Mouse (Mus musculus): Measurements from ENCODE around the gene Lyz2. TPM values are rescaled to one million over a fixed set of nuclear protein-coding genes. Genes with fewer than 3 reads are reported as not detected.
"Not testable (repeated sequence)": the region's sequence is repeated elsewhere in the genome, so short reads cannot be mapped to it uniquely, and the experiment has no call there.

Lyz2 gene
- polyA plus RNA-seq, 1 experiment from 2014 or later: 36.2 TPM

- H3K27ac ChIP-seq: no peak overlapping the region
- no peaks in the 10 kb centered on the region for H3K36me3 ChIP-seq
- 76% methylated on average over 6 of the region's 6 CpGs for WGBS
- no peak overlapping the region for H3K9ac ChIP-seq
- H3K9me3 ChIP-seq: no peaks in the 10 kb centered on the region
- no peak for ATAC-seq (ENCODE audit: insufficient number of reproducible peaks, insufficient read depth, low FRiP score, low TSS enrichment, low read depth)
- H3K4me2 ChIP-seq: no peak overlapping the region
- H3K27me3 ChIP-seq: no peaks in the 10 kb centered on the region
- H3K4me3 ChIP-seq: no peak overlapping the region
- no peaks in the 10 kb centered on the region for H3K4me1 ChIP-seq
Measured at GRCm38 (mm10) chr10:117298336-117298735, 16.2 kb upstream of the Lyz2 start.

DNA sequence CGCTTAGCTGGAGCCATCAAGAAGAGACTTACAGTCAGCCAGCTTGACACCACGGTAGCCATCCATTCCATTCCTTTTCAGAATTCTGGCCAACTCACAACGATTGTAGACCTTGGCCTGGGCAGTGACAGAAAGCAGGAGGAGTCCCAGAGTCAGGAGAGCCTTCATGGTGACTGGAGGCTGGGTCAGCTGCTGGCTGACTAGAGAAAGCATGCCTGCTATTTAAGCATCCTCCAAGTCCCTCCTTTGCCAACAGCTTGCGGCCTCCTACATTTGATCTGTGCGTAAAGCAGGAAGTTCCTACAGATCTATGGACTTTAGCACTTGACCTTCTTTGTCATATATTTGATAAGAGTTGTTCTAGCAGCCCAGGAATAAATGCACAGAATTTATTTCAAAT, 10.6 kb upstream of the Lyz2 start, which contains the start of gene Lyz1:
Gene Lyz1, minus strand, starts transcription at position 198 of the 400 bp plus-strand sequence.
- Histone ChIP-seq H3K27ac (no peak within 1 kb of the TSS), H3K9ac (no peak within 1 kb of the TSS), H3K4me1 (no peaks in the 10 kb centered on the region), H3K4me2 (no peak within 1 kb of the TSS), H3K36me3 (no peaks in the 10 kb centered on the region), H3K27me3 (no peaks in the 10 kb centered on the region), H3K9me3 (no peaks in the 10 kb centered on the region), H3K4me3 (no peak within 1 kb of the TSS)
- ATAC-seq (ENCODE audit: insufficient number of reproducible peaks, insufficient read depth, low FRiP score, low TSS enrichment, low read depth): no peak
- 80% methylated on average over 5 of the region's 5 CpGs for WGBS

DNA sequence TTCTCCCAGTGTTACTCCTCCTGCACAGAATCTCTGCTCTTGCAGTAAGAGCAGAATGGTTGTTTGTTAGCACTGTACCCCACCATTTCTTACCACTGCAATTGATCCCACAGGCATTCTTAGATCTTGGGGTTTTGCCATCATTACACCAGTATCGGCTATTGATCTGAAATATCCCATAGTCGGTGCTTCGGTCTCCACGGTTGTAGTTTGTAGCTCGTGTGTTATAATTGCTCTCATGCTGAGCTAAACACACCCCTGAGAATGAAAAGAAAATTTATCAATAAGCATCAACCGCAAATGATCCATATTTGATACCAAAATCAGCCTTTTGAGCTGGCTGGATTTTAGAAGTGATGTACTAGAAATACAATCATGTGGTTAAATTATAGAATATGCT, 8.8 kb upstream of the Lyz2 start:
- not testable (repeated sequence) for H3K4me2 ChIP-seq; H3K27ac ChIP-seq; H3K9me3 ChIP-seq; H3K4me1 ChIP-seq; H3K4me3 ChIP-seq; H3K36me3 ChIP-seq; H3K27me3 ChIP-seq; H3K9ac ChIP-seq; ATAC-seq (ENCODE audit: insufficient number of reproducible peaks, insufficient read depth, low FRiP score, low TSS enrichment, low read depth)
- 88% methylated on average over 6 of the region's 6 CpGs for WGBS

GRCm38 (mm10) chr10:117290046-117290870, 8.1 kb upstream of the Lyz2 start:
- Histone ChIP-seq H3K27ac (no peak overlapping the region), H3K4me3 (no peak overlapping the region), H3K4me2 (no peak overlapping the region), H3K27me3 (no peaks in the 10 kb centered on the region), H3K4me1 (no peaks in the 10 kb centered on the region), H3K9ac (no peak overlapping the region), H3K9me3 (no peaks in the 10 kb centered on the region), H3K36me3 (no peaks in the 10 kb centered on the region)
- WGBS: 44% methylated on average over 6 of the region's 6 CpGs
- no peak for ATAC-seq (ENCODE audit: insufficient number of reproducible peaks, insufficient read depth, low FRiP score, low TSS enrichment, low read depth)

- H3K27ac ChIP-seq; H3K4me2 ChIP-seq; H3K4me3 ChIP-seq; H3K9ac ChIP-seq; ATAC-seq (ENCODE audit: insufficient number of reproducible peaks, insufficient read depth, low FRiP score, low TSS enrichment, low read depth); H3K4me1 ChIP-seq; H3K36me3 ChIP-seq; H3K9me3 ChIP-seq; H3K27me3 ChIP-seq: not testable (repeated sequence)
- WGBS: 89% methylated on average over 5 of the region's 5 CpGs
Measured at GRCm38 (mm10) chr10:117289034-117289505, 6.9 kb upstream of the Lyz2 start.

- H3K9ac ChIP-seq: no peak overlapping the region
- no peaks in the 10 kb centered on the region for H3K36me3 ChIP-seq
- no peak overlapping the region for H3K4me2 ChIP-seq
- H3K27ac ChIP-seq: no peak overlapping the region
- ATAC-seq (ENCODE audit: insufficient number of reproducible peaks, insufficient read depth, low FRiP score, low TSS enrichment, low read depth): no peak
- H3K27me3 ChIP-seq: no peaks in the 10 kb centered on the region
- no peak overlapping the region for H3K4me3 ChIP-seq
- WGBS: 93% methylated on average over 9 of the region's 9 CpGs
- H3K9me3 ChIP-seq: no peaks in the 10 kb centered on the region
- H3K4me1 ChIP-seq: no peaks in the 10 kb centered on the region
Measured at GRCm38 (mm10) chr10:117288197-117289033, 6.3 kb upstream of the Lyz2 start.

DNA sequence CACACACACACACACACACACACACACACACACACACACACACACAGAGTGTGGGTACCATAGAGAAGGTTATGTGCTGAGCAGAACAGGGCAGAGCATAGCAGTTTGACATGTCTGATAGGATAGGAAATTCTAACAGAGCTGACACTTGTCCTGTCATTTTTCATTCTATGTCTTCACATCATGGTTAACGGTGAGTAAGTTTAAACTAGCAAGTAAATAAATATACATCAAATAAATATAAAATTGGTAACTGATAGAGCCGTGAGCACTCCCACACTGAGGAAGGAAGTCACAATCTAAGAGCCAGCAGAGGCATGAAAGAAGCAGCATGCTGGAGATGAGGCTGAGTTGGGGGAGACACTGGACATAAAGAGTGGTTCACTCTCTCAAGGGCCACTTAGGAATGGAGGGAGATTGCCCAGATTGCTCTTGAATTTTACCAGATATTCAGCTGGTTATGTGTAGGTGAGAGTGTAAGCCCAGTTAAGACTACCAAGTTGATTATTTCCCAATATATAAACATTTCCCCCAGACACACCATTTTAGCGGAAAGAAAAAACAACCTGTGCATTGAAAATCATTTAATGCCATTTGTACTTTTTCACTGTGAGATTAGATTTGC, 5.2 kb upstream of the Lyz2 start:
- Histone ChIP-seq H3K4me1 (no peaks in the 10 kb centered on the region), H3K36me3 (no peaks in the 10 kb centered on the region), H3K4me3 (no peak overlapping the region), H3K9ac (no peak overlapping the region), H3K27me3 (no peaks in the 10 kb centered on the region), H3K27ac (no peak overlapping the region), H3K4me2 (no peak overlapping the region), H3K9me3 (no peaks in the 10 kb centered on the region)
- WGBS: 78% methylated on average over 3 of the region's 3 CpGs
- ATAC-seq (ENCODE audit: insufficient number of reproducible peaks, insufficient read depth, low FRiP score, low TSS enrichment, low read depth): no peak

DNA sequence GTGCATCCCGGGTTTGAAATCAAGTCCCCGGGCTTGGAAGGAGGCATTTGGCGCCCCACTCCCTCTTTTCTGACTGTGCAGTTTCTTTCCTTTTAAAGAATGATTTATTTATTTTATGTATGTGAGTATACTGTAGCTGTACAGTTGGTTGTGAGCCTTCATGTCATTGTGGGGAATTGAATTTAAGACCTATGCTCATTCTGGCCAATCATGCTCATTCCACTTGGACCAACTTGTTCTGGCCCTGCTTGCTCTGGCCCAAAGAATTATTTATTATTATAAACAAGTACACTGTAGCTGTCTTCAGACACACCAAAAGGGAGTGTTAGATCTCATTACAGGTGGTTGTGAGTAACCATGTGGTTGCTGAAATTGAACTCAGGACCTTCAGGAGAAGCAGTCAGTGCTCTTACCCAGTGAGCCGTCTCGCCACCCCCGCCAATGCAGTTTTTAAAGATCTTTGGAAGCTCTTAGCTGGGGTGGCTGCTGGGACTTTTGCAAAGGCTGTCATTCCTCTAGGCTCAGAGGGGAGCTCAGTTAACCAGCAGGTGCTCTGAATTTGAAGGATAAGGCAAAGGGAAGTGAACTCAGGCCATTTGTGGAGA, 4.3 kb upstream of the Lyz2 start:
- no peaks in the 10 kb centered on the region for H3K27me3 ChIP-seq
- 86% methylated on average over 6 of the region's 6 CpGs for WGBS
- no peak overlapping the region for H3K9ac ChIP-seq
- H3K36me3 ChIP-seq: no peaks in the 10 kb centered on the region
- no peak overlapping the region for H3K27ac ChIP-seq
- H3K4me1 ChIP-seq: no peaks in the 10 kb centered on the region
- H3K9me3 ChIP-seq: no peaks in the 10 kb centered on the region
- ATAC-seq (ENCODE audit: insufficient number of reproducible peaks, insufficient read depth, low FRiP score, low TSS enrichment, low read depth): no peak
- no peak overlapping the region for H3K4me2 ChIP-seq
- no peak overlapping the region for H3K4me3 ChIP-seq

DNA sequence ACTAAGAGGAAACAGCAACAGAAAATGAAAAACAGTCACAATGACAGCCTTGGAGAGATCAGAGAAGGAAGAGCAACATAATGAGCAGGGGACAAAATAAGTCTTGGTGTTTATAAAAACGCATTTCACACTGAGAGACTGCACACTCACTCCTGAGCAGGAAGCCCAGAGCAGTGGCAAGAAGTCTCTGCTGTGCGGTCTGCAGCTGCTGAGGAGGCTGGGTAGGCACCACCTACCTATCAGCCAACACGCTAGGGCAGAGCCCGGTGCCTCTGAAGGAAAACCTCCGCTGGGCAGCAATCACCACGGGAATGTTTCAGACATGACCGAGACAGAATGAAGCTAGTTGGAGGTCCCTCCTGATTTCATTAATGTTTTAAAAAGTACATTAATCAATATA, 3.5 kb upstream of the Lyz2 start:
- H3K36me3 ChIP-seq; H3K4me3 ChIP-seq; H3K9ac ChIP-seq; H3K27ac ChIP-seq; H3K4me1 ChIP-seq; H3K9me3 ChIP-seq; ATAC-seq (ENCODE audit: insufficient number of reproducible peaks, insufficient read depth, low FRiP score, low TSS enrichment, low read depth); H3K4me2 ChIP-seq; H3K27me3 ChIP-seq: not testable (repeated sequence)
- WGBS: 82% methylated on average over 4 of the region's 7 CpGs

DNA sequence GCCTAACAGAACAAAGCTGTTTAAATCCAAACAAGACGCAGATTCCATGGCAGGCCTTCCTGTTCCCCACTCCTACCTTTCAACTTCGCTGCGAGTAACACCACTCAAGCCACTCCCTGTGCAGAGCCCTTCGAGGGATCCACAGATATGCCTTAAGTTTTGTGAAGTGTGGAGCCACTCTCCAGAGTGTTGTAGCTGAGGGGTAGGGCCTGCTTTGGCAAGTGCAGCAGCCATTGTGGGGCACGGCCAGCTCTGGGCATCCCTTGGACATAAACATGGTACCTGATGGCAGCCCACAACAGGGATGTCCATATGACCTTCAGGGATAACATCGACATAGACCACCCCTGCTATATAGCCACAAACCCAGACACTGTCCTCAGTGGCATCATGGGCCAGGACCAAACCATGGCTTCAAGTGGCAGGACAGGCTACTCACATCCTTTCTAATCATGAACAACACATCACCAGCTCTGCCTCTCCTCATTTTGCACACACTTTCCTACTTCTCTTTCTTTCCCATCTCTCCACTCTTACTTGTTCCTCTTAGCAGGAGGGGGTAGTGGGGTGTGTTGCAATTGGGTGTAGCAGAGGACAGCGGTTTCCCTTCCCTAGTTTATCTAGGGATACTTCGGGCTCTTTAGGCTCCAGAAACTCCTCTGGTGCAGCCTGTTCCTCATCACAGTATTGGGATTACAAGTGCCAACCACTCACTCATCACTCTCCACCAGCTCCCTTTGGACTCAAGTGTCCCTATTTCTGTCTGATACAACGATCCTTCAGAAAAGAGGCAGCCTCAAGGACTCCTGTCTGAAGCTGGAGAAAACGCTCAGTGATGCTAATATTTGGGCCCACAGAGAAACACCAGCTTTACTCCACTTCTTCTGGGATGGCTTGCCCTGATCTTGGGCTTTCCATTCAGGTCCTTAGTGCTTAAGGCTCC, 2.7 kb upstream of the Lyz2 start:
- Histone ChIP-seq H3K4me3 (no peak overlapping the region), H3K9me3 (no peaks in the 10 kb centered on the region)
- ATAC-seq (ENCODE audit: insufficient number of reproducible peaks, insufficient read depth, low FRiP score, low TSS enrichment, low read depth): no peak

More for the DNA sequence above, 2.7 kb upstream of the Lyz2 start:
- 87% methylated on average over 10 of the region's 10 CpGs for WGBS
- Histone ChIP-seq H3K4me1 (no peaks in the 10 kb centered on the region), H3K27me3 (no peaks in the 10 kb centered on the region), H3K36me3 (no peaks in the 10 kb centered on the region), H3K4me2 (no peak overlapping the region), H3K9ac (no peak overlapping the region), H3K27ac (no peak overlapping the region)
